Mouse (Mus musculus) forebrain, embryonic 14.5 days (tissue): ENCODE measurements at regions not wholly inside any gene's neighbourhood (a gene's known extent, or its start where the extent isn't known, plus 50 kb on each side); places are given as distances from the start of the nearest gene placed in this dataset.

Experiments used
- ATAC-seq: fragments of 200-750 bp; cut with Nextera tagmentation; 2 replicates; pipeline ENCODE4 v1.8.0; 2017; ENCODE audit warnings: mild to moderate bottlenecking, moderate library complexity
- DNase-seq: peaks from one replicate; pipeline ENCODE4 v3.0.0-alpha.2; 2015; ENCODE audit warnings: low spot score
- H3K27ac ChIP-seq: fragments of 300-500 bp; sonication (generic); 2 replicates; pipeline ENCODE4 v1.5.1; 2014; ENCODE audit warnings: low read depth, mild to moderate bottlenecking, control low read depth, low read length, moderate library complexity
- H3K27me3 ChIP-seq: fragments of 300-500 bp; sonication (generic); replicated peaks from 2 replicates; pipeline ENCODE4 v1.6.1; 2014; ENCODE audit warnings: low read length, control low read depth, mixed read lengths; ENCODE audit not compliant: control insufficient read depth, insufficient read depth
- H3K36me3 ChIP-seq: fragments of 300-500 bp; sonication (generic); 2 replicates; pipeline ENCODE4 v1.6.1; 2014; ENCODE audit warnings: low read length, control low read depth; ENCODE audit not compliant: control insufficient read depth, insufficient read depth
- H3K4me1 ChIP-seq: fragments of 300-500 bp; sonication (generic); 2 replicates; pipeline ENCODE4 v1.6.1; 2014; ENCODE audit warnings: antibody characterized with exemption, low read length, control low read depth; ENCODE audit not compliant: control insufficient read depth, insufficient read depth
- H3K4me2 ChIP-seq: fragments of 300-500 bp; sonication (generic); 2 replicates; pipeline ENCODE4 v1.6.1; 2014; ENCODE audit warnings: mild to moderate bottlenecking, control low read depth, low read length
- H3K4me3 ChIP-seq: fragments of 300-500 bp; sonication (generic); 2 replicates; pipeline ENCODE4 v1.5.1; 2014; ENCODE audit warnings: low read depth, low read length, control low read depth
- H3K9ac ChIP-seq: fragments of 300-500 bp; sonication (generic); 2 replicates; pipeline ENCODE4 v1.6.1; 2014; ENCODE audit warnings: mild to moderate bottlenecking, low read length, control low read depth, moderate library complexity
- H3K9me3 ChIP-seq: fragments of 300-500 bp; sonication (generic); replicated peaks from 2 replicates; pipeline ENCODE4 v1.6.1; 2016; ENCODE audit warnings: low read length, control low read depth, mixed read lengths; ENCODE audit not compliant: control insufficient read depth
- WGBS: fragments of 180-500 bp; shearing (Covaris S2); extraction: QIAGEN DNeasy Blood & Tissue Kit; methylation state at CpG from one replicate; pipeline ENCODE4 v1.1.7; 2014; 5-methylcytosine and 5-hydroxymethylcytosine counted together

- H3K4me1 ChIP-seq = no peaks in the 10 kb centered on the region
- H3K36me3 ChIP-seq = no peaks in the 10 kb centered on the region
- no peak overlapping the region for H3K4me2 ChIP-seq
- no peak overlapping the region for H3K9ac ChIP-seq
- H3K27ac ChIP-seq = no peak overlapping the region
- H3K4me3 ChIP-seq = no peak overlapping the region
- no peaks in the 10 kb centered on the region for H3K27me3 ChIP-seq
- DNase-seq (no peak), ATAC-seq (no peak)
- 51% methylated on average over 4 of the region's 4 CpGs for WGBS
- H3K9me3 ChIP-seq = no peaks in the 10 kb centered on the region
These were observed 64.5 kb upstream of the Pias1 start for GRCm38 (mm10) chr9:63052181-63052580.

GRCm38 (mm10) chr9:63051631-63052030 is 63.9 kb upstream of the Pias1 start:
- ATAC-seq (no peak), DNase-seq (no peak)
- Histone ChIP-seq H3K4me2 (no peak overlapping the region), H3K9ac (no peak overlapping the region), H3K4me3 (no peak overlapping the region), H3K36me3 (no peaks in the 10 kb centered on the region), H3K27ac (no peak overlapping the region), H3K27me3 (no peaks in the 10 kb centered on the region), H3K9me3 (no peaks in the 10 kb centered on the region), H3K4me1 (no peaks in the 10 kb centered on the region)
- WGBS = 87% methylated on average over 4 of the region's 4 CpGs

GRCm38 (mm10) chr9:63049290-63049689 is 61.6 kb upstream of the Pias1 start:
- DNase-seq (no peak), ATAC-seq (no peak)
- Histone ChIP-seq H3K9ac (no peak overlapping the region), H3K36me3 (no peaks in the 10 kb centered on the region), H3K4me1 (no peaks in the 10 kb centered on the region), H3K27me3 (no peaks in the 10 kb centered on the region), H3K27ac (no peak overlapping the region), H3K4me3 (no peak overlapping the region), H3K4me2 (no peak overlapping the region), H3K9me3 (no peaks in the 10 kb centered on the region)
- 92% methylated on average over 5 of the region's 5 CpGs for WGBS

- no peak overlapping the region for H3K27ac ChIP-seq
- no peak overlapping the region for H3K9ac ChIP-seq
- ATAC-seq (no peak), DNase-seq (no peak)
- no peaks in the 10 kb centered on the region for H3K9me3 ChIP-seq
- 85% methylated on average over 3 of the region's 3 CpGs for WGBS
- no peaks in the 10 kb centered on the region for H3K36me3 ChIP-seq
- no peak overlapping the region for H3K4me3 ChIP-seq
- H3K27me3 ChIP-seq = no peaks in the 10 kb centered on the region
- H3K4me1 ChIP-seq = no peaks in the 10 kb centered on the region
- no peak overlapping the region for H3K4me2 ChIP-seq
These were observed 59.3 kb upstream of the Pias1 start for GRCm38 (mm10) chr9:63046981-63047380.

GRCm38 (mm10) chr9:63045531-63045930 is 57.8 kb upstream of the Pias1 start:
- Histone ChIP-seq H3K4me2 (no peak overlapping the region), H3K4me1 (no peaks in the 10 kb centered on the region), H3K27ac (no peak overlapping the region), H3K9ac (no peak overlapping the region), H3K9me3 (no peaks in the 10 kb centered on the region), H3K27me3 (no peaks in the 10 kb centered on the region), H3K4me3 (no peak overlapping the region), H3K36me3 (no peaks in the 10 kb centered on the region)
- ATAC-seq (no peak), DNase-seq (no peak)
- WGBS = 90% methylated on average over 4 of the region's 4 CpGs

GRCm38 (mm10) chr9:63043304-63043703 is 55.6 kb upstream of the Pias1 start:
- ATAC-seq = no peak
- WGBS = 72% methylated on average over 3 of the region's 3 CpGs

DNA sequence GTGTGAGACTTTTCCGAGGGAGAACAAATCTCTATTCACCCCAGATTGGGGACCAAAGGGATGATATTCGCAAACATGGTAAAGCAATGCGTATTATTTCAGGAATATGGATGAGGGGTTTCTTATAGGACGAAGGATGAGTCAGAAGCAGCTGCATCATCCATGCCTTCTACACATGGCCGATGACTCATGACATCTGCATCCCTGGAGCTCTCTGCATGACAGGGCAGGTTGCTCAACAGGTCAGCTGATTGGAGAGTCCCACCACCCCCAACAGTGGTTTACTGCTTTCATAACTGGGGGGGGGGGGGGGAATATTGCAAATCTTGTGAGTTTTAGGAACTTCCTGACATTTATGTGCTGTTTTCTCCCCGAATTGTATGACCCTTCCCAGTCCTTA is 50.3 kb upstream of the Pias1 start:
- Histone ChIP-seq H3K4me1 (no peaks in the 10 kb centered on the region), H3K27me3 (no peaks in the 10 kb centered on the region), H3K4me2 (no peak overlapping the region), H3K9ac (no peak overlapping the region), H3K4me3 (no peak overlapping the region), H3K27ac (no peak overlapping the region), H3K9me3 (no peaks in the 10 kb centered on the region), H3K36me3 (no peaks in the 10 kb centered on the region)
- ATAC-seq (no peak), DNase-seq (no peak)
- 88% methylated on average over 6 of the region's 6 CpGs for WGBS

More at GRCm38 (mm10) chr9:63043304-63043703, 55.6 kb upstream of the Pias1 start:
- no peaks in the 10 kb centered on the region for H3K4me1 ChIP-seq
- no peaks in the 10 kb centered on the region for H3K27me3 ChIP-seq
- no peaks in the 10 kb centered on the region for H3K36me3 ChIP-seq
- no peak overlapping the region for H3K4me2 ChIP-seq
- no peak for DNase-seq
- no peak overlapping the region for H3K9ac ChIP-seq
- H3K4me3 ChIP-seq = no peak overlapping the region
- H3K9me3 ChIP-seq = no peaks in the 10 kb centered on the region
- no peak overlapping the region for H3K27ac ChIP-seq
